ENCODE assay signal across 18 mouse cellular contexts in genomic region chr9:106398667-106399311, GRCm38 (mm10). TPM values are rescaled to one million over a fixed set of nuclear protein-coding genes. Genes with fewer than 3 reads are reported as not detected.
DNase-seq lines count a peak whose midpoint lies in the region; ATAC-seq and TF ChIP-seq lines count a peak whose summit lies in the region.
"Had no signal": no experiment of that assay in that cellular context is flagged by ENCODE, and none has a peak within 500 bp of the region (broad histone marks: within the 10 kb centered on the region; RNA-seq: fewer than 3 reads in every experiment).

No protein-coding gene starts in this region.

- ATAC-seq in liver, embryonic 11.5 days (replicated peaks; ENCODE audit: low FRiP score) = peak; percentile 89
- ATAC-seq: midbrain, embryonic 16.5 days had no signal

- DNase-seq in kidney, adult 9 months = peak; percentile 56
- no peak for DNase-seq in kidney, adult 18-20 months
- no peak for DNase-seq in embryonic facial prominence, embryonic 10.5 days (ENCODE audit: low spot score)
- no peak for DNase-seq in liver, embryonic 11.5 days (ENCODE audit: low spot score)
- DNase-seq in left cerebral cortex, postnatal 4 days = no peak
- DNase-seq in cerebellum, adult 9-11 months = no peak
- DNase-seq in layer of hippocampus, postnatal 14 days (ENCODE audit: low spot score in 2 of 2) = no peak
- DNase-seq: adrenal gland, adult 2 months; cerebellum, postnatal 10 days; gastrocnemius, postnatal 36 days; heart, postnatal 36 days; kidney, postnatal 10 days; lung, postnatal 4 days; thymus, postnatal 36 days had no signal

- H3K27me3 ChIP-seq in embryonic facial prominence, embryonic 10.5 days (replicated peaks; ENCODE audit: low read depth, poor library complexity, severe bottlenecking) = no peaks in the 10 kb centered on the region
- H3K27me3 ChIP-seq in liver, embryonic 11.5 days (replicated peaks; ENCODE audit: control insufficient read depth, insufficient read depth, low read length) = no peaks in the 10 kb centered on the region; the same call in 1 of the 2 replicates
- no peaks in the 10 kb centered on the region for H3K27me3 ChIP-seq in myocyte (ENCODE audit: control insufficient read depth, insufficient read depth, insufficient read length)
- H3K27me3 ChIP-seq: heart, embryonic 12.5 days; neural tube, embryonic 12.5 days had no signal

- WGBS in embryonic facial prominence, embryonic 10.5 days = 81% methylated on average over 9 of the region's 9 CpGs
- WGBS in liver, embryonic 11.5 days = 45% methylated on average over 9 of the region's 9 CpGs

- no peak for TF ChIP-seq POLR2A in myocyte (IDR thresholded peaks at IDR 0.05; ENCODE audit: insufficient read length, low read depth)

- H3K4me2 ChIP-seq in liver, embryonic 11.5 days = peak overlapping the region; percentile 41
- no peak overlapping the region for H3K4me2 ChIP-seq in myocyte (ENCODE audit: low read depth)
- H3K4me2 ChIP-seq: heart, embryonic 12.5 days; neural tube, embryonic 12.5 days had no signal

- peak overlapping the region; percentile 61 for H3K27ac ChIP-seq in embryonic facial prominence, embryonic 10.5 days (replicated peaks)
- peak overlapping the region; percentile 75 for H3K27ac ChIP-seq in liver, embryonic 11.5 days (ENCODE audit: low read depth, low read length)
- H3K27ac ChIP-seq: neural tube, embryonic 12.5 days had no signal

- no peaks in the 10 kb centered on the region for H3K9me3 ChIP-seq in embryonic facial prominence, embryonic 10.5 days
- no peaks in the 10 kb centered on the region for H3K9me3 ChIP-seq in liver, embryonic 11.5 days (ENCODE audit: control insufficient read depth, low read length)
- H3K9me3 ChIP-seq: heart, embryonic 12.5 days; neural tube, embryonic 12.5 days had no signal

- H3ac ChIP-seq in myocyte (ENCODE audit: control insufficient read depth, insufficient read length) = no peak overlapping the region

- no peaks in the 10 kb centered on the region for H3K79me2 ChIP-seq in myocyte (ENCODE audit: control insufficient read depth, insufficient read depth)

- intact Hi-C loops in left cerebral cortex, postnatal 4 days (cut with DNase I) = no loop called here

- H3K9ac ChIP-seq in liver, embryonic 11.5 days (ENCODE audit: low read depth, low read length) = no peak overlapping the region
- H3K9ac ChIP-seq: heart, embryonic 12.5 days; neural tube, embryonic 12.5 days had no signal

- no peaks in the 10 kb centered on the region for H3K36me3 ChIP-seq in embryonic facial prominence, embryonic 10.5 days (replicated peaks)
- no peaks in the 10 kb centered on the region for H3K36me3 ChIP-seq in liver, embryonic 11.5 days (ENCODE audit: control insufficient read depth, insufficient read depth, low read length)
- no peaks in the 10 kb centered on the region for H3K36me3 ChIP-seq in myocyte (ENCODE audit: control insufficient read depth, insufficient read depth)
- H3K36me3 ChIP-seq: heart, embryonic 12.5 days; neural tube, embryonic 12.5 days had no signal

- no peak overlapping the region for H3K4me3 ChIP-seq in embryonic facial prominence, embryonic 10.5 days
- H3K4me3 ChIP-seq in liver, embryonic 11.5 days (ENCODE audit: low read depth, low read length) = no peak overlapping the region
- no peak overlapping the region for H3K4me3 ChIP-seq in myocyte
- H3K4me3 ChIP-seq: heart, embryonic 12.5 days; neural tube, embryonic 12.5 days had no signal

- peaks cover 67% of the 10 kb centered on the region for H3K4me1 ChIP-seq in embryonic facial prominence, embryonic 10.5 days
- peaks cover 44% of the 10 kb centered on the region for H3K4me1 ChIP-seq in liver, embryonic 11.5 days (replicated peaks; ENCODE audit: control insufficient read depth, insufficient read depth, low read length)

TF ChIP-seq in myocyte, 11 proteins besides CTCF, POLR2A, EP300 and RAD21:
- no peak for TF ChIP-seq MYOG (IDR thresholded peaks at IDR 0.05; ENCODE audit: control insufficient read depth in 1 of 3, insufficient read depth in 1 of 3, insufficient read length in 2 of 3, low read depth in 2 of 3)
- no peak for TF ChIP-seq MAX (IDR thresholded peaks at IDR 0.05; ENCODE audit: low read depth)
- no peak for TF ChIP-seq E2F4 (IDR thresholded peaks at IDR 0.05; ENCODE audit: insufficient read depth)
- no peak for TF ChIP-seq CEBPB (IDR thresholded peaks at IDR 0.05; ENCODE audit: insufficient read depth, poor library complexity, severe bottlenecking)
- no peak for TF ChIP-seq MYOD1 (IDR thresholded peaks at IDR 0.05; ENCODE audit: control insufficient read depth in 1 of 3, insufficient read length in 2 of 3, low read depth in 2 of 3)
- TF ChIP-seq TCF3 (IDR thresholded peaks at IDR 0.05; ENCODE audit: insufficient read length, low read depth) = no peak
- no peak for TF ChIP-seq POLR2AphosphoS2 (IDR thresholded peaks at IDR 0.05; ENCODE audit: insufficient read length, low read depth)
- no peak for TF ChIP-seq TCF12 (IDR thresholded peaks at IDR 0.05; ENCODE audit: insufficient read depth, poor library complexity, severe bottlenecking)
- TF ChIP-seq REST (IDR thresholded peaks at IDR 0.05; ENCODE audit: insufficient read depth, insufficient read length) = peak; percentile 45

RNA-seq across cellular contexts. Expression of gene Dusp7, which starts 30.4 kb away (rescaled TPM):
- 29.5 and 30.8 TPM in 2 replicates for polyA plus RNA-seq in embryonic facial prominence, embryonic 10.5 days (2016; fragmentation: Nextera tagmentation; extraction: Ambion mirVana)
- 17.8 and 18.1 TPM in 2 replicates for polyA plus RNA-seq in liver, embryonic 11.5 days (2014; fragmentation: Nextera tagmentation; extraction: Ambion mirVana)
- 8.9 TPM for polyA plus RNA-seq in myocyte (2012; fragmentation: generic; extraction: Trizol)
- 10 to 100 TPM; 54.3 to 54.4 TPM for total RNA-seq in left cerebral cortex, postnatal 4 days (2021)
- total RNA-seq in layer of hippocampus, postnatal 14 days (2021) = 10 to 100 TPM; 65.2 to 70.3 TPM

RNA-seq across cellular contexts. Expression of gene Rpl29, which starts 30.5 kb away (rescaled TPM):
- polyA plus RNA-seq in embryonic facial prominence, embryonic 10.5 days (2016; fragmentation: Nextera tagmentation; extraction: Ambion mirVana) = 1,047 and 1,078 TPM in 2 replicates
- 1,192 and 1,256 TPM in 2 replicates for polyA plus RNA-seq in liver, embryonic 11.5 days (2014; fragmentation: Nextera tagmentation; extraction: Ambion mirVana)
- polyA plus RNA-seq in myocyte (2012; fragmentation: generic; extraction: Trizol) = 45.1 TPM
- 100 to 1,000 TPM; 480 to 518 TPM for total RNA-seq in left cerebral cortex, postnatal 4 days (2021)
- total RNA-seq in layer of hippocampus, postnatal 14 days (2021) = 100 to 1,000 TPM; 295 to 325 TPM

RNA-seq across cellular contexts. Expression of gene Acy1, which starts 39.3 kb away (rescaled TPM):
- polyA plus RNA-seq in embryonic facial prominence, embryonic 10.5 days (2016; fragmentation: Nextera tagmentation; extraction: Ambion mirVana) = 43.2 and 46.1 TPM in 2 replicates
- polyA plus RNA-seq in liver, embryonic 11.5 days (2014; fragmentation: Nextera tagmentation; extraction: Ambion mirVana) = 51.1 and 52.3 TPM in 2 replicates
- 18.1 TPM for polyA plus RNA-seq in myocyte (2012; fragmentation: generic; extraction: Trizol)
- 10 to 100 TPM; 14.3 to 19.0 TPM for total RNA-seq in left cerebral cortex, postnatal 4 days (2021)
- total RNA-seq in layer of hippocampus, postnatal 14 days (2021) = 10 to 100 TPM; 10.3 to 11.5 TPM

RNA-seq across cellular contexts. Expression of gene Abhd14b, which starts 48.5 kb away (rescaled TPM):
- polyA plus RNA-seq in embryonic facial prominence, embryonic 10.5 days (2016; fragmentation: Nextera tagmentation; extraction: Ambion mirVana) = 6.0 and 6.4 TPM in 2 replicates
- 19.5 and 19.7 TPM in 2 replicates for polyA plus RNA-seq in liver, embryonic 11.5 days (2014; fragmentation: Nextera tagmentation; extraction: Ambion mirVana)
- polyA plus RNA-seq in myocyte (2012; fragmentation: generic; extraction: Trizol) = 4.2 TPM
- total RNA-seq in left cerebral cortex, postnatal 4 days (2021) = 10 to 100 TPM; 13.3 to 13.8 TPM
- total RNA-seq in layer of hippocampus, postnatal 14 days (2021) = 10 to 100 TPM in 1 of 2 experiments, 1 to 10 TPM in 1; 9.6 to 12.4 TPM

RNA-seq across cellular contexts. Expression of gene Abhd14a, which starts 48.7 kb away (rescaled TPM):
- 40.1 and 40.4 TPM in 2 replicates for polyA plus RNA-seq in embryonic facial prominence, embryonic 10.5 days (2016; fragmentation: Nextera tagmentation; extraction: Ambion mirVana)
- 53.6 and 54.0 TPM in 2 replicates for polyA plus RNA-seq in liver, embryonic 11.5 days (2014; fragmentation: Nextera tagmentation; extraction: Ambion mirVana)
- 19.2 TPM for polyA plus RNA-seq in myocyte (2012; fragmentation: generic; extraction: Trizol)
- 10 to 100 TPM; 70.1 to 71.4 TPM for total RNA-seq in left cerebral cortex, postnatal 4 days (2021)
- total RNA-seq in layer of hippocampus, postnatal 14 days (2021) = 10 to 100 TPM; 40.9 to 41.8 TPM

Comparison
In these comparisons a context has a peak if more than half of its experiments do, and no peak if none do; other contexts are left out.
1. RNA of gene Rpl29, which starts 30.5 kb away (polyA plus RNA-seq): 1,192 to 1,256 TPM in liver, embryonic 11.5 days and 1,047 to 1,078 TPM in embryonic facial prominence, embryonic 10.5 days; 45.1 TPM in myocyte (single experiment); every median in the first group is over 10 times any median in the second.